Mouse (Mus musculus) bone marrow macrophage, adult 2 months (primary cell): ENCODE results near the gene Hist1h1d.
"Not testable (repeated sequence)": the region's sequence is repeated elsewhere in the genome, so short reads cannot be mapped to it uniquely, and the experiment has no call there.

ENCODE experiments used
- CTCF ChIP-seq: IDR thresholded peaks from 2 replicates; pipeline ENCODE4 v1.5.1; 2012; ENCODE audit warnings: low read depth, mild to moderate bottlenecking, low read length, moderate library complexity
- POLR2A ChIP-seq: IDR thresholded peaks from 2 replicates; pipeline ENCODE4 v1.6.1; 2012; ENCODE audit warnings: mild to moderate bottlenecking, low read depth, low read length, borderline replicate concordance

GRCm38 (mm10) chr13:23539821-23540220, 13.2 kb upstream of the Hist1h1d start:
- TF ChIP-seq POLR2A, CTCF: not testable (repeated sequence)
